Mouse (Mus musculus) forebrain, embryonic 14.5 days (tissue): ENCODE measurements around the gene Heg1. TPM values are rescaled to one million over a fixed set of nuclear protein-coding genes. Genes with fewer than 3 reads are reported as not detected.

Experiments
- ATAC-seq: fragments of 200-750 bp; cut with Nextera tagmentation; 2 replicates; pipeline ENCODE4 v1.8.0; 2017; ENCODE audit warnings: mild to moderate bottlenecking, moderate library complexity
- DNase-seq: peaks from one replicate; pipeline ENCODE4 v3.0.0-alpha.2; 2015; ENCODE audit warnings: low spot score
- H3K27ac ChIP-seq: fragments of 300-500 bp; sonication (generic); 2 replicates; pipeline ENCODE4 v1.5.1; 2014; ENCODE audit warnings: low read depth, mild to moderate bottlenecking, control low read depth, low read length, moderate library complexity
- H3K27me3 ChIP-seq: fragments of 300-500 bp; sonication (generic); replicated peaks from 2 replicates; pipeline ENCODE4 v1.6.1; 2014; ENCODE audit warnings: low read length, control low read depth, mixed read lengths; ENCODE audit not compliant: control insufficient read depth, insufficient read depth
- H3K36me3 ChIP-seq: fragments of 300-500 bp; sonication (generic); 2 replicates; pipeline ENCODE4 v1.6.1; 2014; ENCODE audit warnings: low read length, control low read depth; ENCODE audit not compliant: control insufficient read depth, insufficient read depth
- H3K4me1 ChIP-seq: fragments of 300-500 bp; sonication (generic); 2 replicates; pipeline ENCODE4 v1.6.1; 2014; ENCODE audit warnings: antibody characterized with exemption, low read length, control low read depth; ENCODE audit not compliant: control insufficient read depth, insufficient read depth
- H3K4me2 ChIP-seq: fragments of 300-500 bp; sonication (generic); 2 replicates; pipeline ENCODE4 v1.6.1; 2014; ENCODE audit warnings: mild to moderate bottlenecking, control low read depth, low read length
- H3K4me3 ChIP-seq: fragments of 300-500 bp; sonication (generic); 2 replicates; pipeline ENCODE4 v1.5.1; 2014; ENCODE audit warnings: low read depth, low read length, control low read depth
- H3K9ac ChIP-seq: fragments of 300-500 bp; sonication (generic); 2 replicates; pipeline ENCODE4 v1.6.1; 2014; ENCODE audit warnings: mild to moderate bottlenecking, low read length, control low read depth, moderate library complexity
- H3K9me3 ChIP-seq: fragments of 300-500 bp; sonication (generic); replicated peaks from 2 replicates; pipeline ENCODE4 v1.6.1; 2016; ENCODE audit warnings: low read length, control low read depth, mixed read lengths; ENCODE audit not compliant: control insufficient read depth
- WGBS: fragments of 180-500 bp; shearing (Covaris S2); extraction: QIAGEN DNeasy Blood & Tissue Kit; methylation state at CpG from one replicate; pipeline ENCODE4 v1.1.7; 2014; 5-methylcytosine and 5-hydroxymethylcytosine counted together
- polyA plus RNA-seq: library from polyadenylated mRNA; unstranded; fragments of >200 nt; fragmentation: Nextera tagmentation; extraction: Ambion mirVana; gene quantifications from 2 replicates; pipeline ENCODE4 v1.2.1, GENCODE M21; 2014

Heg1 gene
- polyA plus RNA-seq, 1 experiment from 2014 or later = 15.0 TPM

DNA sequence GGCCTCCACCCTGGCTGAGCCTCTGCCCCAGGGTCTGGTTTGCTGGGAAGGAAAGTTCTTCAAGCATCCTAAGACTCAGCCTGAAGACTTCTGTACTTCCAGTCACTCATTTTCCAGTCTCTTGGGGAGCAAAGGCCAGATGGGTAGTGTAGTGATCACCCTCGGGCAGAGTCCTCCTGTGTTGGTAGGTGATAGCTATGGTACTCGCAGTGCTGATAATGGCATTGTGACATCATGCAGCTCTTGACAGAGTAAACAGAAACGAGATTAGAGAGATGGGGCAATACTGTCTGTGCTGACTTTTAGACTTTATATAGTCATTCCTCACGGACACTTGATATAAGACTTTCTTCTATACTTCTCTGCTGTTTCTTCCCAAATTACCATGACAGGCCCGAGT, 88.6 kb downstream of the Heg1 start:
- no peak overlapping the region for H3K9ac ChIP-seq
- DNase-seq (no peak), ATAC-seq (no peak)
- H3K9me3 ChIP-seq = no peaks in the 10 kb centered on the region
- 92% methylated on average over 5 of the region's 5 CpGs for WGBS
- no peak overlapping the region for H3K4me2 ChIP-seq
- H3K27ac ChIP-seq = no peak overlapping the region
- H3K4me3 ChIP-seq = no peak overlapping the region
- no peaks in the 10 kb centered on the region for H3K4me1 ChIP-seq
- no peaks in the 10 kb centered on the region for H3K27me3 ChIP-seq
- H3K36me3 ChIP-seq = peaks cover under 1% of the 10 kb centered on the region; the same call in 1 of the 2 replicates

DNA sequence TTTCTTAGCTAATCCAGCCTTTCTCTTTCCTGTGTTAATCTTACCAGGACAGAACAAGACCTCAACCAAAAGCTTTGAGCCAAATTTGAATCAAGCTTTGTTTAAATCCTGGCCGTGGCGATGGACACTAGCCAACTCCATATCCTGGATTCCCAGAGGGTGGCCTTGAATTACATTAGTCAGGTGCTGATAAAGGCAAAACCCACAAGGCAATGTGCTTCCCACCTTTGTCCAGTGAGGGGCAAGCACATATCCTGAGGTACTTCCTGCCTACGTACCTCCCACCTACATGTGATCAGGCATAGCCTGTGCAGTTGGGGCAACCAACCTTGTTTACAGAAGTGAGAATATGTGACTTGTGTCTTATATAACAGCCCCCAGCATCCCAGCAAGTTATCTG, 90.8 kb downstream of the Heg1 start:
- ATAC-seq (no peak), DNase-seq (no peak)
- H3K4me1 ChIP-seq = no peaks in the 10 kb centered on the region
- H3K36me3 ChIP-seq = no peaks in the 10 kb centered on the region
- H3K27me3 ChIP-seq = no peaks in the 10 kb centered on the region
- WGBS = 44% methylated on average over 3 of the region's 3 CpGs
- H3K9ac ChIP-seq = no peak overlapping the region
- H3K27ac ChIP-seq = no peak overlapping the region
- no peak overlapping the region for H3K4me2 ChIP-seq
- H3K9me3 ChIP-seq = no peaks in the 10 kb centered on the region
- no peak overlapping the region for H3K4me3 ChIP-seq

GRCm38 (mm10) chr16:33775733-33776335, 91.7 kb downstream of the Heg1 start:
- 93% methylated on average over 1 of the region's 1 CpGs for WGBS
- no peak for ATAC-seq
- no peak overlapping the region for H3K9ac ChIP-seq

DNA sequence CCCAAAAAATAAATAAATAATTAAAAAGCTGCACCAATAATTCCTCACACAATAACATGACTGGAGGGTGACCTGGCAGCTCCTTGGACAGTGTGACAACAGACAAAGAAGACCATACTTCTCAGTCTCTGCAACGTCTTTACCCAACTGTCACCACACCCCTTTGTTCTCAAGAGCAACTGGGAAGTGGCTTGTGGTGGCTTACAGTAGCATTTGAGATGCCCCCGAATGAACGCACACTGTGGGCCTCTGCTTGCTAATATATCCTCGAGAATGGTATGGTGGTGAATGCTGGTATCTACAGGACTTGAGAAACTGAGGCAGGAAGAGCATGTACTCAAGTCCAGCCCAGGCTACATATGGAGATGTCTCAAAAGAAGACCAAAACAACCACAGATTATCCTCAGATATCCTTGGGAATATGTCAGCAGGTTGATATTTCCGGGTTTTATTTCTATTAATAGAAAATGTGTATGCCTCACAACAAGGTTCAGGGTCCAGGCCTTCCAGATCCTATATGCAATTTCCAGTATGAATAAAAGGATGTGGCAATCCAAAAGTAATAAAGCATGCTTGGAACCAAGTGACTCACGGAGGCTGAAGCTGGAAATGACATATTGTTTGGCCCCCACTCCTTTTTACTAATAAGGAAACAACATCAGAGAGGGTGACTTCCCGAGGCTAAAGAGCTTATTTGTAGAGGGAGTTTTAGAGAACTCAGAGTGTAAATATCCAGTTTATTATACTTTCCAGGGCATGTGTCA, 92.8 kb downstream of the Heg1 start:
- H3K27ac ChIP-seq = no peak overlapping the region
- no peaks in the 10 kb centered on the region for H3K36me3 ChIP-seq
- no peak for DNase-seq
- H3K9ac ChIP-seq = no peak overlapping the region
- H3K9me3 ChIP-seq = no peaks in the 10 kb centered on the region
- H3K4me2 ChIP-seq = no peak overlapping the region
- 82% methylated on average over 7 of the region's 7 CpGs for WGBS
- no peak for ATAC-seq
- H3K4me3 ChIP-seq = no peak overlapping the region
- H3K27me3 ChIP-seq = no peaks in the 10 kb centered on the region
- H3K4me1 ChIP-seq = no peaks in the 10 kb centered on the region

More at GRCm38 (mm10) chr16:33775733-33776335, 91.7 kb downstream of the Heg1 start:
- Histone ChIP-seq H3K4me2 (no peak overlapping the region), H3K27me3 (no peaks in the 10 kb centered on the region), H3K4me3 (no peak overlapping the region), H3K36me3 (no peaks in the 10 kb centered on the region), H3K9me3 (no peaks in the 10 kb centered on the region), H3K27ac (no peak overlapping the region), H3K4me1 (no peaks in the 10 kb centered on the region)
- no peak for DNase-seq

DNA sequence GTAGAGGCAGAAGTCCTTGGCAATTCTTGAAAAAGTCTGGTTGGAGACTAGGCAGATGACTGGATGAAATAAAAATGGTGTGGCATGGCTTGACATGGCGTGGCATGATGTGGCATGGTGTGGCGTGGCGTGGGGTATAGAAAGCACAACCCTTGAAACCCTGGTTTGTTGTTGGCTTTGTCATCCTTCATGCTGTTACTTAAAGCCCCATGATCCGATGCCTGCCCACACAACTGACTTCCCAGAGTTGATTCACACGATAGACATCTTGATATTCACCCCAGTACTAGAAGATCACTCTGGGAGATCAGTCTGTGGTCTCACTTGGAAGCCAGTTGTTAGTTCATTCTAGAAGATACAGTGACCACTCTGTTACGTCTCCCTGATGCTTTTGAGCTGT, 93.4 kb downstream of the Heg1 start:
- Histone ChIP-seq H3K27me3 (no peaks in the 10 kb centered on the region), H3K9ac (no peak overlapping the region), H3K9me3 (no peaks in the 10 kb centered on the region), H3K4me3 (no peak overlapping the region), H3K4me1 (no peaks in the 10 kb centered on the region), H3K27ac (no peak overlapping the region), H3K4me2 (no peak overlapping the region), H3K36me3 (no peaks in the 10 kb centered on the region)
- DNase-seq (no peak), ATAC-seq (no peak)
- WGBS = 92% methylated on average over 6 of the region's 6 CpGs

DNA sequence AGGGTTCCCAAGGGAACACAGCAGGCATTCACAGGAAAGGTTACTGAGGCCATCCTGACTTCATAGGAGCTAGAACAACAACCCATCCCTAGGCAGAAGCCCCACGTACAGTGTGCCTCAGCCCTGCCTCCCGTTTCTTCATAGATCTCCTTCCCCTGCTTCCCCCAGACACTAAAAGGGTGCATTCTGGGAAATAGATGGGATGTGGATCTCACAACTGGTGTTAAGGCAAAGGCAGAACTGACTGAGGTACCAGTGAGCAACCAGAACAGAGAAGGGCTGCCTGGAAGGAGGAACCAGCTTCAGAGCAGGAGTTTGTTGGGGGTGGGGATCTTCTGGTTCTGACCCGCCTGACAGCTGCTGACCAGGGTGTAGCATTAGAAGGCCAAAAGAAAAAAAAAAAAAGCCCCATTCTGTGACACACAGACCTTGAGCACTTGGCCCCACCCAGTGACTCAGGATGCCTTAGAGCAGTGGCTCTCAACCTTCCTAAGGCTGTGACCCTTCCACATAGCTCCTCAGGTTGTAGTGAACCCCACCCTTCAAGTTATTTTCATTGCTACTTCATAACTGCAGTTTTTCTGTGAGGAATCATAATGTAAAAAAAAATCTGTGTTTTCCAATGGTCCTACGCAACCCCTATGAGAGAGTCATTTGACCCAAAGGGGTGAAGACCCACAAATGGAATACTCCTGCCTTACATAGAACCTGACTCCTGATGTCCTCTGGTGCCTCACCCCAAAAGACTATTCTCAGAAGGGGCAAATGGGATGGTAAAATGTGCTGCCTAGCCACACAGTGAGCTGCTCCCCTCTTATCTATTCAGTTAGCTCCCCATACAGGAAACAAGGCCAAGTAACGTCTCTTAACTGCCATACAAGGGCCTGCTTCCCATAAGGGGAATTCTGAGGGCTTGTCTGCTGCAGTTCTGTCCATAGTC, 97.9 kb downstream of the Heg1 start:
- Histone ChIP-seq H3K36me3 (no peaks in the 10 kb centered on the region), H3K4me2 (no peak overlapping the region), H3K9ac (no peak overlapping the region), H3K4me3 (no peak overlapping the region), H3K9me3 (no peaks in the 10 kb centered on the region), H3K27ac (no peak overlapping the region), H3K4me1 (no peaks in the 10 kb centered on the region), H3K27me3 (no peaks in the 10 kb centered on the region)
- DNase-seq (no peak), ATAC-seq (no peak)
- WGBS = 81% methylated on average over 5 of the region's 5 CpGs

DNA sequence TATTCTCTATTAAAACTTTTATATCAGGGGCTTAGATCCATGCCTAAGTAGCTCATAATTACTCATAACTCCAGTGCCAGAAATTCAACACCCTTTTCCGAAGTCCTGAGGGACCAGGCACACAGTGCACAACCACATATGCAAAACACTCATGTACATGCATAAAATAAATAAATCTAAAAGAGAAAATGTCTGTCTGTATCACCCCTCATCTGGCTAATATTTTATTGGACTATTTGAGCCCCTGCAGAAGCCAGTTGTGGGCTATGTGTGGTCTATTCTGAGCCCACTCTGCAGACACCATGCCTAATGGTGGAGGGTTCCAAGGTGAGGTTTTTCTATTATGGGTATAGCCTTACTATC, 98.5 kb downstream of the Heg1 start:
- 93% methylated on average over 1 of the region's 1 CpGs for WGBS
- Histone ChIP-seq H3K36me3 (no peaks in the 10 kb centered on the region), H3K4me1 (no peaks in the 10 kb centered on the region), H3K27me3 (no peaks in the 10 kb centered on the region), H3K4me3 (no peak overlapping the region), H3K4me2 (no peak overlapping the region), H3K9ac (no peak overlapping the region), H3K9me3 (no peaks in the 10 kb centered on the region), H3K27ac (no peak overlapping the region)
- DNase-seq (no peak), ATAC-seq (no peak)

GRCm38 (mm10) chr16:33784547-33784946, 100.4 kb downstream of the Heg1 start:
- Histone ChIP-seq H3K4me3 (no peak overlapping the region), H3K4me1 (no peaks in the 10 kb centered on the region), H3K36me3 (no peaks in the 10 kb centered on the region), H3K9ac (no peak overlapping the region), H3K9me3 (no peaks in the 10 kb centered on the region), H3K27me3 (no peaks in the 10 kb centered on the region), H3K4me2 (no peak overlapping the region), H3K27ac (no peak overlapping the region)
- ATAC-seq (no peak), DNase-seq (no peak)
- WGBS = 93% methylated on average over 1 of the region's 1 CpGs
